Mouse (Mus musculus): Measurements from ENCODE around the gene Prss2. TPM values are rescaled to one million over a fixed set of nuclear protein-coding genes. Genes with fewer than 3 reads are reported as not detected.
"Not testable (repeated sequence)": the region's sequence is repeated elsewhere in the genome, so short reads cannot be mapped to it uniquely, and the experiment has no call there.

The Prss2 gene
- polyA plus RNA-seq, 1 experiment, result 13.8 TPM

DNA sequence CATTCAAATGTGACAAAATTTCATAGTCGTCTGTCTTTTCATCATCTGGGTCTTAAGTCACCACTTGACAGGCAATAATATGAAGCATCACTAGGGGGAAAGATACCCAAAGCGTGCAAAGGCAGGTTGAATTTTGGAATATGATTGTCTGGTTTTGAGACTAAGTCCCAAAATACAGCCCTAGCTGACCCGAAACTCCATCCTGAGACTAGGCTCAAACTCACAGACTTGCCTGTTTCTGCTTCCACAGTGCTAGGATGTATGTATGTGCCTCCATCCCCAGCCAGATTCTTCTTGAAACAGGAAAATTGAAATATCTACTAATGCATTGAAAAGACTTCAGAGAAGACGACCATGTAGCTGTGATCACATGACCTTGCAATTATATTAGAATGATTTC lies 10.6 kb downstream of the Prss2 start:
- no peak for DNase-seq
- H3K4me3 ChIP-seq (ENCODE audit: control insufficient read depth, insufficient read depth, low read length), result no peak overlapping the region
- H3K27me3 ChIP-seq (ENCODE audit: control insufficient read depth, insufficient read depth, low read length), result no peaks in the 10 kb centered on the region
- whole genome bisulfite sequencing, result 15% methylated on average over 4 of the region's 4 CpGs
- no peak for TF ChIP-seq POLR2A (IDR thresholded peaks at IDR 0.05; ENCODE audit: control insufficient read depth, extremely low read depth, insufficient read depth, low read length, poor library complexity)
- TF ChIP-seq CTCF (IDR thresholded peaks at IDR 0.05; ENCODE audit: borderline replicate concordance, control insufficient read depth, extremely low read depth, insufficient read depth, low read length, poor library complexity), result no peak
- H3K27ac ChIP-seq (ENCODE audit: control insufficient read depth, insufficient read depth, low read length), result peak overlapping the region; percentile 90
- peaks cover 23% of the 10 kb centered on the region for H3K36me3 ChIP-seq (ENCODE audit: control insufficient read depth, insufficient read depth, low read length)
- peaks cover 9% of the 10 kb centered on the region for H3K4me1 ChIP-seq (replicated peaks; ENCODE audit: control insufficient read depth, insufficient read depth, low read length)

DNA sequence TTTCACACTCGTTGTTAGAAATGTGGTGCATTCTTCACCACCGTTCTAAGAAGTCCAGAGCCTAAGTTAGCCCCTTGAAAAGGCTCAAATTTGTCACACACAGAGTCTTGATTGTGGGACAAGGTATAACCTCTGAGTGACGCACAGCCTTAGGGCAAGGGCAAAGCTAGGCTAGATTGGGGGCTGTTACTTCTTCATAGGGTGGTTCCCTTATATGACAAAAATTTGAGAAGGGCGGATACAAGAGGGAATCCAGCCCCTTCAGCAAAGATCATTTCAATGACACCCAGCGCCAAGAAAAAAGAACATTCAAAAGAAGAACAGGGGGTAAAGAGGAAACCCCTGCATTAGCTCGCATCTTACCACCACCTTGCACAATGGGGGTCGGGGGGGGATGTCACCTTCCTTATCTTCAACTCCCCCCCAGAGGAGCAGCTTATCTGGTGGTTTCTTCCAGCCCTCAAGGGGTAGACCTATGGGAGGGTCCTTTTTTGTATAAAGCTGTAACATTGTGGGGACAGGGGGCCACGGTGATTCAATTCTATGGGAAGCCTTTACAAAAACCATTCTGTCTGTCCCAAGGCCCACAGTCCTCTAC lies 11.2 kb downstream of the Prss2 start:
- Histone ChIP-seq H3K27me3 (ENCODE audit: control insufficient read depth, insufficient read depth, low read length) (no peaks in the 10 kb centered on the region), H3K27ac (ENCODE audit: control insufficient read depth, insufficient read depth, low read length) (peak overlapping the region; percentile 90), H3K4me1 (replicated peaks; ENCODE audit: control insufficient read depth, insufficient read depth, low read length) (peaks cover 4% of the 10 kb centered on the region), H3K4me3 (ENCODE audit: control insufficient read depth, insufficient read depth, low read length) (peak overlapping the region; percentile 11; the same call in 1 of the 2 replicates), H3K36me3 (ENCODE audit: control insufficient read depth, insufficient read depth, low read length) (peaks cover 29% of the 10 kb centered on the region)
- 25% methylated on average over 7 of the region's 8 CpGs for WGBS
- TF ChIP-seq CTCF (IDR thresholded peaks at IDR 0.05; ENCODE audit: borderline replicate concordance, control insufficient read depth, extremely low read depth, insufficient read depth, low read length, poor library complexity) (no peak), POLR2A (IDR thresholded peaks at IDR 0.05; ENCODE audit: control insufficient read depth, extremely low read depth, insufficient read depth, low read length, poor library complexity) (no peak)
- peak; percentile 28 for DNase-seq

DNA sequence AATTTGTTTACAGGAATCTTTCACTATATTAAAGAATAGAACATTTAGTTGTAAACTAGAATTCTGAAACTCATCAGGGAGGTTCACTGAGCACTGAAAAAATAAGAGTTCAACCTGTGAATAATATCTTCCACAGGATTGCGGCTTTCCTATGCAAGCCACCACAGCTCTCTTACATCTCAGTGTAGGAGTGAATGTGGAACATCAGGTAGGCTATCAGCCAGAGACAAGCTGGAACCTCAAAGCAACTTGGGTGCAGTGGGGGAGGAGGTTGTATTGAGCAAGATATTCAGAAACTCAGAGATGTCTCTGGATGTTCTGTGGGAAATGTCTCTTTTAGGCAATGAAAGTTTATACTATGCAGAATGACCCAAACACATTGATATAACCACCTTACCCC lies 15.8 kb downstream of the Prss2 start:
- TF ChIP-seq POLR2A (IDR thresholded peaks at IDR 0.05; ENCODE audit: control insufficient read depth, extremely low read depth, insufficient read depth, low read length, poor library complexity) (no peak), CTCF (IDR thresholded peaks at IDR 0.05; ENCODE audit: borderline replicate concordance, control insufficient read depth, extremely low read depth, insufficient read depth, low read length, poor library complexity) (no peak)
- H3K27me3 ChIP-seq (ENCODE audit: control insufficient read depth, insufficient read depth, low read length), result no peaks in the 10 kb centered on the region
- peak; percentile 24 for DNase-seq
- peak overlapping the region; percentile 93 for H3K27ac ChIP-seq (ENCODE audit: control insufficient read depth, insufficient read depth, low read length)
- WGBS, result 9% methylated on average over 1 of the region's 1 CpGs
- peak overlapping the region; percentile 11; the same call in 1 of the 2 replicates for H3K4me3 ChIP-seq (ENCODE audit: control insufficient read depth, insufficient read depth, low read length)
- peaks cover 56% of the 10 kb centered on the region for H3K36me3 ChIP-seq (ENCODE audit: control insufficient read depth, insufficient read depth, low read length)
- no peaks in the 10 kb centered on the region for H3K4me1 ChIP-seq (replicated peaks; ENCODE audit: control insufficient read depth, insufficient read depth, low read length)

DNA sequence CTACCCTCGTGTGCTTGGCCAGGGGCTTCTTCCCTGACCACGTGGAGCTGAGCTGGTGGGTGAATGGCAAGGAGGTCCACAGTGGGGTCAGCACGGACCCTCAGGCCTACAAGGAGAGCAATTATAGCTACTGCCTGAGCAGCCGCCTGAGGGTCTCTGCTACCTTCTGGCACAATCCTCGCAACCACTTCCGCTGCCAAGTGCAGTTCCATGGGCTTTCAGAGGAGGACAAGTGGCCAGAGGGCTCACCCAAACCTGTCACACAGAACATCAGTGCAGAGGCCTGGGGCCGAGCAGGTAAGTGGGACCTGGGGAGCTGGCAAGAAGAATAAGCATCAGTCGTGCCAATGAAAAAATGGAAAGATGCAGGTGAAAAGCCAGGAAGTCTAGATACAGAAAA lies 16.7 kb downstream of the Prss2 start:
- Histone ChIP-seq H3K27ac (ENCODE audit: control insufficient read depth, insufficient read depth, low read length) (peak overlapping the region; percentile 98), H3K36me3 (ENCODE audit: control insufficient read depth, insufficient read depth, low read length) (peaks cover 58% of the 10 kb centered on the region), H3K4me3 (ENCODE audit: control insufficient read depth, insufficient read depth, low read length) (peak overlapping the region; percentile 62)
- WGBS, result 24% methylated on average over 6 of the region's 8 CpGs
- not testable (repeated sequence) for H3K4me1 ChIP-seq (replicated peaks; ENCODE audit: control insufficient read depth, insufficient read depth, low read length); H3K27me3 ChIP-seq (ENCODE audit: control insufficient read depth, insufficient read depth, low read length)
- peak; percentile 30 for DNase-seq

DNA sequence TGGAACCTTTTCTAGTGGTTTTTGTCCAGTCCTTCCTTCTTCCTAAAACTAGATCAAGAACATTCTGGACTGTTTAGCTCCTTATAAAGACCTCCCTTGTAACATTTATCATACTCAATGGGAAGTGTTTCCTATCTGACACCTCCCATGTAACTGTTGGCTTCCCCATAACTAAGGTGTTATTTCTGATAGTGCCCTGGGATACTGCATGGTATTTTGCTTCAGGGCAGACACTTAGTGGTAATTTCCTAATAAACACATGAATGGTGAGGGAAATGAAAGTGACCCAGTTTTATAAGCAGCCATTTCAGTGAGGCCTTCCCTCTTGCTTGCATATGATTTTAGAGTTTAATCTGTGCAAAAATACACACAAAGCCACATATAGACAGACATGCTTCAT lies 19.2 kb downstream of the Prss2 start:
- Histone ChIP-seq H3K4me3 (ENCODE audit: control insufficient read depth, insufficient read depth, low read length) (no peak overlapping the region), H3K4me1 (replicated peaks; ENCODE audit: control insufficient read depth, insufficient read depth, low read length) (no peaks in the 10 kb centered on the region), H3K36me3 (ENCODE audit: control insufficient read depth, insufficient read depth, low read length) (peaks cover 72% of the 10 kb centered on the region), H3K27me3 (ENCODE audit: control insufficient read depth, insufficient read depth, low read length) (no peaks in the 10 kb centered on the region), H3K27ac (ENCODE audit: control insufficient read depth, insufficient read depth, low read length) (peak overlapping the region; percentile 66; the same call in 1 of the 2 replicates)
- no peak for DNase-seq
- TF ChIP-seq CTCF (IDR thresholded peaks at IDR 0.05; ENCODE audit: borderline replicate concordance, control insufficient read depth, extremely low read depth, insufficient read depth, low read length, poor library complexity) (no peak), POLR2A (IDR thresholded peaks at IDR 0.05; ENCODE audit: control insufficient read depth, extremely low read depth, insufficient read depth, low read length, poor library complexity) (no peak)

DNA sequence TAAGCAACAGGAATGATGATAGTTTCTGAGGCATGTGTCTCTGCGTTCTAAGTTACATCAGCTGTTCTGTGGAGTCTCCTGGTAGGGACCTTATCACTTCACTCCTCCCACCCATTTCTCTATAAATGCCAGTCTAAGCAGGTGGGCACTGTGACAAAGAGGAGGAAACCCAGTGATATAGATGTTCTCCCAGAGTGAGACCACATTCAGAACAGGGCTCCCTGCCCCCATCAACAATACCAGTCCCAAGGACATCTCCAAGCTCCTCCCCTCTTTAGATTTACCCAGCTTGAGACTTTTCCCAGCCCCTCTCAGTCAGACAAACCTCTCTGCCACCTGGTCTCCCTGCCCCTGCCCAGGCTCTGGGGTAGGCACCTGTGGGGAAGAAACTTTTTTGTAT lies 20.2 kb downstream of the Prss2 start:
- no peaks in the 10 kb centered on the region for H3K4me1 ChIP-seq (replicated peaks; ENCODE audit: control insufficient read depth, insufficient read depth, low read length)
- H3K36me3 ChIP-seq (ENCODE audit: control insufficient read depth, insufficient read depth, low read length), result peaks cover 74% of the 10 kb centered on the region
- H3K27me3 ChIP-seq (ENCODE audit: control insufficient read depth, insufficient read depth, low read length), result no peaks in the 10 kb centered on the region
- peak overlapping the region; percentile 46 for H3K4me3 ChIP-seq (ENCODE audit: control insufficient read depth, insufficient read depth, low read length)
- peak; percentile 39; the same call in 1 of the 2 replicates for TF ChIP-seq POLR2A (IDR thresholded peaks at IDR 0.05; ENCODE audit: control insufficient read depth, extremely low read depth, insufficient read depth, low read length, poor library complexity)
- no peak for TF ChIP-seq CTCF (IDR thresholded peaks at IDR 0.05; ENCODE audit: borderline replicate concordance, control insufficient read depth, extremely low read depth, insufficient read depth, low read length, poor library complexity)
- DNase-seq, result peak; percentile 76
- H3K27ac ChIP-seq (ENCODE audit: control insufficient read depth, insufficient read depth, low read length), result peak overlapping the region; percentile 100
- 0% methylated on average over 1 of the region's 1 CpGs for WGBS

DNA sequence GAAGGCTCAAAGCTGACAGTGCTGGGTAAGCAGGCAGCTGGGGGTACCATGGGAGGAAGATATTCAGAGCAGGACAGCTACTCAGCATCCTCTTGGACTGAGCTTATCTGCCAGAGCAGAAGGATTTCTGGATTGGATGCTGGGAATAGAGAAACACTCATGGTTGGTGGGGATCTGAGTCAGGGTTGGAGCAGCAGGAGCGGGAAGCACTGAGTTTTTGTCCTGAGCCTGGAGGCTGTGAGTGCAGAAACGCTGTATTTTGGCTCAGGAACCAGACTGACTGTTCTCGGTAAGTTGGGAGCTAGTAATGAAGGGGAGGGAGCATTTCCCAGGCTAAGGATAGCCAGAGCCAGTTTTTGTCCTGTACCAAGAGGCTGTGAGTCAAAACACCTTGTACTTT lies 21.4 kb downstream of the Prss2 start:
- Histone ChIP-seq H3K27ac (ENCODE audit: control insufficient read depth, insufficient read depth, low read length) (peak overlapping the region; percentile 100), H3K4me1 (replicated peaks; ENCODE audit: control insufficient read depth, insufficient read depth, low read length) (no peaks in the 10 kb centered on the region), H3K27me3 (ENCODE audit: control insufficient read depth, insufficient read depth, low read length) (no peaks in the 10 kb centered on the region), H3K4me3 (ENCODE audit: control insufficient read depth, insufficient read depth, low read length) (peak overlapping the region; percentile 97), H3K36me3 (ENCODE audit: control insufficient read depth, insufficient read depth, low read length) (peaks cover 74% of the 10 kb centered on the region)
- no peak for DNase-seq
- TF ChIP-seq POLR2A (IDR thresholded peaks at IDR 0.05; ENCODE audit: control insufficient read depth, extremely low read depth, insufficient read depth, low read length, poor library complexity), result no peak
- TF ChIP-seq CTCF (IDR thresholded peaks at IDR 0.05; ENCODE audit: borderline replicate concordance, control insufficient read depth, extremely low read depth, insufficient read depth, low read length, poor library complexity), result no peak
- WGBS, result 9% methylated on average over 3 of the region's 3 CpGs

Measured in thymus, adult 2 months (tissue).